Mouse (Mus musculus): ENCODE results near the gene Rnf146. TPM values are rescaled to one million over a fixed set of nuclear protein-coding genes. Genes with fewer than 3 reads are reported as not detected.
"Not testable (repeated sequence)": the region's sequence is repeated elsewhere in the genome, so short reads cannot be mapped to it uniquely, and the experiment has no call there.

The Rnf146 gene
- 13.3 and 13.8 TPM in 2 replicates for polyA plus RNA-seq (2015; fragmentation: Nextera tagmentation; extraction: Ambion mirVana)

GRCm38 (mm10) chr10:29362197-29362900 lies at the start of gene Rnf146:
Gene Rnf146, minus strand, starts transcription at chr10:29362442.
- WGBS (ENCODE audit: insufficient replicate concordance): 6% methylated on average over 15 of the region's 15 CpGs
- peak within 1 kb of the TSS; percentile 98 for H3K9ac ChIP-seq (replicated peaks)
- DNase-seq (no peak), ATAC-seq (no peak; the same call in 1 of the 2 replicates)
- H3K4me3 ChIP-seq (ENCODE audit: low read depth, low read length): peak within 1 kb of the TSS; percentile 95
- H3K27ac ChIP-seq (ENCODE audit: low read depth): peak within 1 kb of the TSS; percentile 100
- no peaks in the 10 kb centered on the region for H3K9me3 ChIP-seq (ENCODE audit: low read length)
- TF ChIP-seq CTCF (IDR thresholded peaks at IDR 0.05; ENCODE audit: low read depth) (no peak), EP300 (IDR thresholded peaks at IDR 0.05; ENCODE audit: low read depth) (no peak)
- no peaks in the 10 kb centered on the region for H3K36me3 ChIP-seq (replicated peaks; ENCODE audit: insufficient read depth, low read length)
- H3K4me1 ChIP-seq (ENCODE audit: insufficient read depth): peaks cover 11% of the 10 kb centered on the region
- no peaks in the 10 kb centered on the region for H3K27me3 ChIP-seq (ENCODE audit: insufficient read depth, low read length)
- peak within 1 kb of the TSS; percentile 78 for H3K4me2 ChIP-seq (ENCODE audit: low read depth, low read length)

GRCm38 (mm10) chr10:29402656-29403268 lies 40.5 kb upstream of the Rnf146 start:
- Histone ChIP-seq H3K36me3 (replicated peaks; ENCODE audit: insufficient read depth, low read length) (no peaks in the 10 kb centered on the region), H3K9ac (replicated peaks) (no peak overlapping the region), H3K4me1 (ENCODE audit: insufficient read depth) (no peaks in the 10 kb centered on the region), H3K9me3 (ENCODE audit: low read length) (no peaks in the 10 kb centered on the region), H3K27me3 (ENCODE audit: insufficient read depth, low read length) (no peaks in the 10 kb centered on the region), H3K27ac (ENCODE audit: low read depth) (no peak overlapping the region), H3K4me2 (ENCODE audit: low read depth, low read length) (no peak overlapping the region), H3K4me3 (ENCODE audit: low read depth, low read length) (no peak overlapping the region)
- DNase-seq: no peak
- WGBS (ENCODE audit: insufficient replicate concordance): 66% methylated on average over 8 of the region's 8 CpGs
- no peak for ATAC-seq
- no peak for TF ChIP-seq CTCF (IDR thresholded peaks at IDR 0.05; ENCODE audit: low read depth)
- TF ChIP-seq EP300 (IDR thresholded peaks at IDR 0.05; ENCODE audit: low read depth): no peak

- H3K4me3 ChIP-seq (ENCODE audit: low read depth, low read length); H3K4me2 ChIP-seq (ENCODE audit: low read depth, low read length); ATAC-seq; H3K27me3 ChIP-seq (ENCODE audit: insufficient read depth, low read length); H3K36me3 ChIP-seq (replicated peaks; ENCODE audit: insufficient read depth, low read length); H3K9me3 ChIP-seq (ENCODE audit: low read length); H3K9ac ChIP-seq (replicated peaks); H3K27ac ChIP-seq (ENCODE audit: low read depth); H3K4me1 ChIP-seq (ENCODE audit: insufficient read depth); DNase-seq: not testable (repeated sequence)
- WGBS (ENCODE audit: insufficient replicate concordance): 78% methylated on average over 2 of the region's 2 CpGs
- TF ChIP-seq CTCF (IDR thresholded peaks at IDR 0.05; ENCODE audit: low read depth): peak; percentile 39; the same call in 1 of the 2 replicates
These were observed 32.6 kb upstream of the Rnf146 start for GRCm38 (mm10) chr10:29394890-29395289.

- Histone ChIP-seq H3K36me3 (replicated peaks; ENCODE audit: insufficient read depth, low read length) (no peaks in the 10 kb centered on the region), H3K9ac (replicated peaks) (no peak overlapping the region), H3K27ac (ENCODE audit: low read depth) (no peak overlapping the region), H3K4me3 (ENCODE audit: low read depth, low read length) (no peak overlapping the region), H3K4me1 (ENCODE audit: insufficient read depth) (no peaks in the 10 kb centered on the region), H3K4me2 (ENCODE audit: low read depth, low read length) (no peak overlapping the region), H3K27me3 (ENCODE audit: insufficient read depth, low read length) (no peaks in the 10 kb centered on the region), H3K9me3 (ENCODE audit: low read length) (no peaks in the 10 kb centered on the region)
- DNase-seq (no peak), ATAC-seq (no peak)
- TF ChIP-seq EP300 (IDR thresholded peaks at IDR 0.05; ENCODE audit: low read depth) (no peak), CTCF (IDR thresholded peaks at IDR 0.05; ENCODE audit: low read depth) (no peak)
- 68% methylated on average over 2 of the region's 2 CpGs for WGBS (ENCODE audit: insufficient replicate concordance)
These were observed 19.3 kb upstream of the Rnf146 start for GRCm38 (mm10) chr10:29381558-29381957.

GRCm38 (mm10) chr10:29374065-29374464 lies 11.8 kb upstream of the Rnf146 start:
- no peak for TF ChIP-seq EP300 (IDR thresholded peaks at IDR 0.05; ENCODE audit: low read depth)
- TF ChIP-seq CTCF (IDR thresholded peaks at IDR 0.05; ENCODE audit: low read depth): no peak
- DNase-seq (no peak), ATAC-seq (no peak)
- WGBS (ENCODE audit: insufficient replicate concordance): 74% methylated on average over 5 of the region's 5 CpGs
- Histone ChIP-seq H3K4me2 (ENCODE audit: low read depth, low read length) (no peak overlapping the region), H3K9me3 (ENCODE audit: low read length) (no peaks in the 10 kb centered on the region), H3K27ac (ENCODE audit: low read depth) (no peak overlapping the region), H3K4me1 (ENCODE audit: insufficient read depth) (no peaks in the 10 kb centered on the region), H3K9ac (replicated peaks) (no peak overlapping the region), H3K4me3 (ENCODE audit: low read depth, low read length) (no peak overlapping the region), H3K36me3 (replicated peaks; ENCODE audit: insufficient read depth, low read length) (no peaks in the 10 kb centered on the region), H3K27me3 (ENCODE audit: insufficient read depth, low read length) (no peaks in the 10 kb centered on the region)

GRCm38 (mm10) chr10:29361464-29362196 lies 612 bp downstream of the Rnf146 start:
- DNase-seq (peak; percentile 92), ATAC-seq (peak; percentile 97)
- Histone ChIP-seq H3K27ac (ENCODE audit: low read depth) (peak overlapping the region; percentile 100), H3K4me1 (ENCODE audit: insufficient read depth) (peaks cover 11% of the 10 kb centered on the region), H3K27me3 (ENCODE audit: insufficient read depth, low read length) (no peaks in the 10 kb centered on the region), H3K9ac (replicated peaks) (peak overlapping the region; percentile 98), H3K9me3 (ENCODE audit: low read length) (no peaks in the 10 kb centered on the region), H3K4me3 (ENCODE audit: low read depth, low read length) (peak overlapping the region; percentile 95), H3K4me2 (ENCODE audit: low read depth, low read length) (peak overlapping the region; percentile 78), H3K36me3 (replicated peaks; ENCODE audit: insufficient read depth, low read length) (no peaks in the 10 kb centered on the region)
- TF ChIP-seq CTCF (IDR thresholded peaks at IDR 0.05; ENCODE audit: low read depth): no peak
- WGBS (ENCODE audit: insufficient replicate concordance): under 1% methylated on average over 34 of the region's 100 CpGs
